Mouse (Mus musculus) forebrain, embryonic 14.5 days (tissue): ENCODE results near the gene Gm21903. TPM values are rescaled to one million over a fixed set of nuclear protein-coding genes. Genes with fewer than 3 reads are reported as not detected.
"Not testable (repeated sequence)": the region's sequence is repeated elsewhere in the genome, so short reads cannot be mapped to it uniquely, and the experiment has no call there.

Source experiments
- ATAC-seq: fragments of 200-750 bp; cut with Nextera tagmentation; 2 replicates; pipeline ENCODE4 v1.8.0; 2017; ENCODE audit warnings: mild to moderate bottlenecking, moderate library complexity
- DNase-seq: peaks from one replicate; pipeline ENCODE4 v3.0.0-alpha.2; 2015; ENCODE audit warnings: low spot score
- H3K27ac ChIP-seq: fragments of 300-500 bp; sonication (generic); 2 replicates; pipeline ENCODE4 v1.5.1; 2014; ENCODE audit warnings: low read depth, mild to moderate bottlenecking, control low read depth, low read length, moderate library complexity
- H3K27me3 ChIP-seq: fragments of 300-500 bp; sonication (generic); replicated peaks from 2 replicates; pipeline ENCODE4 v1.6.1; 2014; ENCODE audit warnings: low read length, control low read depth, mixed read lengths; ENCODE audit not compliant: control insufficient read depth, insufficient read depth
- H3K36me3 ChIP-seq: fragments of 300-500 bp; sonication (generic); 2 replicates; pipeline ENCODE4 v1.6.1; 2014; ENCODE audit warnings: low read length, control low read depth; ENCODE audit not compliant: control insufficient read depth, insufficient read depth
- H3K4me1 ChIP-seq: fragments of 300-500 bp; sonication (generic); 2 replicates; pipeline ENCODE4 v1.6.1; 2014; ENCODE audit warnings: antibody characterized with exemption, low read length, control low read depth; ENCODE audit not compliant: control insufficient read depth, insufficient read depth
- H3K4me2 ChIP-seq: fragments of 300-500 bp; sonication (generic); 2 replicates; pipeline ENCODE4 v1.6.1; 2014; ENCODE audit warnings: mild to moderate bottlenecking, control low read depth, low read length
- H3K4me3 ChIP-seq: fragments of 300-500 bp; sonication (generic); 2 replicates; pipeline ENCODE4 v1.5.1; 2014; ENCODE audit warnings: low read depth, low read length, control low read depth
- H3K9ac ChIP-seq: fragments of 300-500 bp; sonication (generic); 2 replicates; pipeline ENCODE4 v1.6.1; 2014; ENCODE audit warnings: mild to moderate bottlenecking, low read length, control low read depth, moderate library complexity
- H3K9me3 ChIP-seq: fragments of 300-500 bp; sonication (generic); replicated peaks from 2 replicates; pipeline ENCODE4 v1.6.1; 2016; ENCODE audit warnings: low read length, control low read depth, mixed read lengths; ENCODE audit not compliant: control insufficient read depth
- WGBS: fragments of 180-500 bp; shearing (Covaris S2); extraction: QIAGEN DNeasy Blood & Tissue Kit; methylation state at CpG from one replicate; pipeline ENCODE4 v1.1.7; 2014; 5-methylcytosine and 5-hydroxymethylcytosine counted together
- polyA plus RNA-seq: library from polyadenylated mRNA; unstranded; fragments of >200 nt; fragmentation: Nextera tagmentation; extraction: Ambion mirVana; gene quantifications from 2 replicates; pipeline ENCODE4 v1.2.1, GENCODE M21; 2014

Gene Gm21903
- polyA plus RNA-seq = not detected in 2 replicates

DNA sequence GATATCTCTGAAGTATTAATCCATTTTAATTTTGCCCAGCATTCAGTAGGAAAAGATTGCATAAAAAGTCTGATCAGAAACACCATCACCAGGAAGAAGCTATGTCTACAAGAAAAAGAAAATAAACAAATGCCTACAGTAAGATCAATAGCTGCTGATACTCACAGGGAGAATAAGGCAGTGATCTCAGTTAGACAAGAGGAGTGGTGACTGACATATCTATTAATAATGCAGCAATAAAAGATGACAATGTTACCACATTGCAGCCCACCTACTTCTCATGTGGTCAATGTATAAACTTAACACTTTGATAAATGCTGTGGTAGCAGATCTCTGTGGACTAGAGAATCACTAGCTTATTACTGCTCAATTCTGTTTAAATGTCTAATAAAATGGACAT lies at the start of gene Gm21903:
Gene Gm21903, minus strand, starts transcription at position 101 of the 400 bp plus-strand sequence.
- H3K9me3 ChIP-seq = no peaks in the 10 kb centered on the region; the same call in 1 of the 2 replicates
- no peak within 1 kb of the TSS for H3K4me3 ChIP-seq
- H3K9ac ChIP-seq = no peak within 1 kb of the TSS
- H3K36me3 ChIP-seq = no peaks in the 10 kb centered on the region
- no peak within 1 kb of the TSS for H3K27ac ChIP-seq
- no peak for ATAC-seq
- no peaks in the 10 kb centered on the region for H3K27me3 ChIP-seq
- no peak within 1 kb of the TSS for H3K4me2 ChIP-seq
- DNase-seq = no peak
- no peaks in the 10 kb centered on the region for H3K4me1 ChIP-seq

GRCm38 (mm10) chr17:39076937-39077336 lies 33.8 kb upstream of the Gm21903 start, which contains the start of gene Esp23:
TSS of gene Esp23 (minus strand) at chr17:39077037.
- no peaks in the 10 kb centered on the region for H3K36me3 ChIP-seq
- H3K27me3 ChIP-seq = no peaks in the 10 kb centered on the region
- 45% methylated on average over 1 of the region's 1 CpGs for WGBS
- ATAC-seq (no peak), DNase-seq (no peak)
- no peak within 1 kb of the TSS for H3K4me3 ChIP-seq
- no peak within 1 kb of the TSS for H3K27ac ChIP-seq
- H3K4me1 ChIP-seq = no peaks in the 10 kb centered on the region
- H3K9ac ChIP-seq = no peak within 1 kb of the TSS
- H3K9me3 ChIP-seq = 0 out of 2 replicates have a peak, but pooled peaks cover 2% of the 10 kb centered on the region
- no peak within 1 kb of the TSS for H3K4me2 ChIP-seq

DNA sequence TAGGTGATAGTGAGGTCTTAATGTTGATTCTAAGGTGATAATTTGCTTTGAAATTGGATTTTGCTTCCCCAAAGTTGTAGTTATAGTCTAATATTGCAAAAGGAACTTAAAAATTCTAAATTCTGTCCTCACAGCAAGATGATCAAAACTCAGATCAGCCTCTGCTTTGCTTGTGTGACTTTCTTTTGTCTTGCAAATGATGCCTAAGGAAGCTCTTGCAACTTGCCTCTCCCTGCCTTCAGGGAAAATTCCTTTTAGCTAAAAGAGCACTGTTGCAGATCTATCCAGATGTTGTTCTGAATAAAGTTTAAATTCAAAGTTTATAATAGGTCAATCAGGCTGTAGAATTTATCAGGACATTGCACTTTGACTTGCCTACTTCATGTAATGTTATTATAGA lies 20.5 kb upstream of the Gm21903 start:
- no peak overlapping the region for H3K4me3 ChIP-seq
- H3K36me3 ChIP-seq = no peaks in the 10 kb centered on the region
- H3K4me1 ChIP-seq = no peaks in the 10 kb centered on the region
- H3K9ac ChIP-seq = no peak overlapping the region
- no peak overlapping the region for H3K27ac ChIP-seq
- H3K9me3 ChIP-seq = no peaks in the 10 kb centered on the region
- H3K27me3 ChIP-seq = no peaks in the 10 kb centered on the region
- DNase-seq = no peak
- no peak for ATAC-seq
- H3K4me2 ChIP-seq = no peak overlapping the region

DNA sequence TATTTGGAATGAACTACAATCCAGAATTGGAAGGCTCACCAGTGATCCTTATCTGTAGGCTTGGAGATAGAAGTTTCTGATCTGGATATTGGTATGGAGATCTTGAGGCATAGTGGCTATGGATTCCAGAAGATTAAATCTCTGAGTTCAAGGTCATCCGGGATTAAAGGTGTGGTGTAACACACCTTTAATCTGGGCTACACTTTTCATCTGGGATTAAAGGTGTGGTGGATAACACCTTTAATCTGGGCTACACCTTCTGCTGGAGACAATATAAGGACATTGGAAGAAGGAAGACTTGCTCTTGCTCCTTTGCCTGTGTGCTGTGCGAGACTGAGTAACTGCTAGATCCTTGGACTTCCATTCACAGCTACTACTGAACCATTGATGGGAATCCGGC lies 6.7 kb downstream of the Gm21903 start, which contains the start of gene Esp24:
Gene Esp24, plus strand, starts transcription at position 301 of the 400 bp plus-strand sequence.
- ATAC-seq, H3K4me2 ChIP-seq, DNase-seq, H3K4me1 ChIP-seq, H3K4me3 ChIP-seq, H3K9ac ChIP-seq, H3K9me3 ChIP-seq, H3K27ac ChIP-seq, H3K36me3 ChIP-seq, H3K27me3 ChIP-seq: not testable (repeated sequence)
- 89% methylated on average over 3 of the region's 3 CpGs for WGBS

- no peak overlapping the region for H3K4me2 ChIP-seq
Observed at GRCm38 (mm10) chr17:39017184-39017583, 26.0 kb downstream of the Gm21903 start.

DNA sequence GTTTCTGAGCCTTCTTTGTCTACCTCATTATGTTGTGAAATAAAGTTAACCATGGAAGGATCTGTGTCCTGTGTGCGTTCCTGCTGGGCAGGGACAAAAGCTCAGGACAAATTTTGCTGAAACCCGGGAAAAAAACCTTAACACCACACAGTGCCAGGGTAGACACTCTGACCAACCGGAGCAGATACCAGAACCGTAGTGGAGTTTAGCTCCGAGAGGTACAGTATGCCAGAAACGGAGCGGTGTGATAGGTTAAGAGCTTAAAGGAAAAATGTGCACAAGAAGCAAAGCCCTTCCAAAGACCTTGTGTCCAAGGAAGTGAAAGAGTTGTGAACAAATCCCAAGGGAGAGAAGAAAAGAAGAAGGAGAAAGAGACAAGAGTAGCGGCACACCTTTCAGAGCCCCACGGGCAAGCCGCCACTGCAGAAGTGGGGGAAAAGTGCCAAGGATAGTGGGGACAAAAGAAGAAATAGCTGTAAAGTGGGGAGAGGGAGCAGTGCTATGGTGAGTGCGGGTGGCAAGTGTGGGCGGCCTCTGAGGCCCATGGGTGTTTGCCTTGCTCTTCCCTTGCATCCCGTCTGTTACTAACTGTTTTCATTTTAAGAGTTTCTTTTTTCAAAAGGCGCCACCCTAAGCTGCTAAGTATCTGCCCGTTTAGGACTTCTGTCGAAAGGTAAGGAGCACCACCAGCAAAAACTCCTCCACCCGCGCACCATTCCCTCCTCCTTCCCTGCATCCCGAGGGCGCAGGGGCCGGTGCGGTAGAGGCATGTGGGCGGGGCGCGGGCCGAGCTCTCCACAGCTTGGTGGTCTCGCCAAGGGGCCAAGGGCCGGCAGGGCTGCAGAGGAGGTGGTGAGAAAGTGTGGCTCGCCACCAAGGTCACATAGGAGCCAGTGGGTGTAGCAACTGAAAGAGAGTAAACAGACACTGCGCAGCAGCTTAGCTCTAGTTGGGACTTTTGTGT lies 32.2 kb downstream of the Gm21903 start:
- 0 out of 2 replicates have a peak overlapping the region, but pooled peaks have one; percentile 2 for H3K9ac ChIP-seq

More at GRCm38 (mm10) chr17:39017184-39017583, 26.0 kb downstream of the Gm21903 start:
- no peak overlapping the region for H3K27ac ChIP-seq
- DNase-seq (peak; percentile 4), ATAC-seq (no peak)
- H3K27me3 ChIP-seq = no peaks in the 10 kb centered on the region
- no peak overlapping the region for H3K4me3 ChIP-seq
- H3K36me3 ChIP-seq = no peaks in the 10 kb centered on the region
- no peak overlapping the region for H3K9ac ChIP-seq
- H3K4me1 ChIP-seq = no peaks in the 10 kb centered on the region
- H3K9me3 ChIP-seq = no peaks in the 10 kb centered on the region
- 33% methylated on average over 14 of the region's 14 CpGs for WGBS

DNA sequence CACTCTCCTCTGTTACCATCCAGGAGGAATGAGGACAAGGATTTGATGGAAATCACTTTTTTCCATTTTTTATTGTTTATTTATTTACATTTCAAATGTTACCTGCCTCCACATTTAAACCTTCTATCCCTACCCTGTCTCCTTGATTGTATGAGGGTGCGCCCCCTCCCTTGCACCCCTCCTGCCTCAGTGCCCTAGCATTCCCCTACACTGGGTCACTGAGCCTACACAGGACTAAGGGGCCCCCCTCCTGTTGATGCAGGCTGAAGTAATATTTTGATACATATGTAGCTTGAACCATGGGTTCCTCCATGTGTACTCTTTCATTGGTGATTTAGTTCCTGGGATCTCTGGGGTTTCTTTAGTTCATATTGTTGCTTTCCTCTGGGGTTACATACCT lies 33.3 kb downstream of the Gm21903 start:
- Histone ChIP-seq H3K27me3 (no peaks in the 10 kb centered on the region), H3K4me2 (no peak overlapping the region), H3K4me3 (no peak overlapping the region), H3K9me3 (no peaks in the 10 kb centered on the region), H3K4me1 (no peaks in the 10 kb centered on the region), H3K9ac (no peak overlapping the region), H3K27ac (no peak overlapping the region), H3K36me3 (no peaks in the 10 kb centered on the region)
- whole genome bisulfite sequencing = 93% methylated on average over 1 of the region's 1 CpGs
- no peak for DNase-seq
- no peak for ATAC-seq

More for the DNA sequence above, 32.2 kb downstream of the Gm21903 start:
- no peaks in the 10 kb centered on the region for H3K9me3 ChIP-seq
- H3K4me1 ChIP-seq = no peaks in the 10 kb centered on the region
- no peaks in the 10 kb centered on the region for H3K27me3 ChIP-seq
- peak overlapping the region; percentile 14 for H3K4me3 ChIP-seq
- ATAC-seq (peak; percentile 67), DNase-seq (peak; percentile 1)
- H3K36me3 ChIP-seq = no peaks in the 10 kb centered on the region
- H3K27ac ChIP-seq = no peak overlapping the region
- peak overlapping the region; percentile 46 for H3K4me2 ChIP-seq
- WGBS = 38% methylated on average over 30 of the region's 30 CpGs
